Mouse (Mus musculus) brain, adult 2 months (tissue): ENCODE results near the gene Pfkp.

Source experiments
- DNase-seq: peaks from one replicate; pipeline ENCODE4 v3.0.0; 2011; ENCODE audit warnings: low read depth, low spot score

Pfkp gene

GRCm38 (mm10) chr13:6613690-6614445, 34.7 kb downstream of the Pfkp start:
- DNase-seq = no peak

GRCm38 (mm10) chr13:6602786-6603409, 45.7 kb downstream of the Pfkp start:
- DNase-seq = peak; percentile 32

GRCm38 (mm10) chr13:6601676-6602075, 46.9 kb downstream of the Pfkp start:
- DNase-seq = no peak

- DNase-seq = no peak
Measured at GRCm38 (mm10) chr13:6600626-6601025, 48.0 kb downstream of the Pfkp start.

- DNase-seq = no peak
Measured at GRCm38 (mm10) chr13:6597801-6598200, 50.8 kb downstream of the Pfkp start.

- DNase-seq = no peak
Measured at GRCm38 (mm10) chr13:6595403-6595802, 53.2 kb downstream of the Pfkp start.

- no peak for DNase-seq
Measured at GRCm38 (mm10) chr13:6590846-6591245, 57.7 kb downstream of the Pfkp start.

- peak; percentile 29 for DNase-seq
Measured at GRCm38 (mm10) chr13:6586009-6586408, 62.6 kb downstream of the Pfkp start.

- no peak for DNase-seq
Measured at GRCm38 (mm10) chr13:6583499-6584125, 65.0 kb downstream of the Pfkp start.

- peak; percentile 60 for DNase-seq
Measured at GRCm38 (mm10) chr13:6575920-6576509, 72.6 kb downstream of the Pfkp start.

GRCm38 (mm10) chr13:6565571-6565970, 83.0 kb downstream of the Pfkp start:
- DNase-seq = no peak

- no peak for DNase-seq
Measured at GRCm38 (mm10) chr13:6562409-6562808, 86.2 kb downstream of the Pfkp start.

GRCm38 (mm10) chr13:6557771-6558170, 90.8 kb downstream of the Pfkp start:
- DNase-seq = peak; percentile 77

- DNase-seq = no peak
Measured at GRCm38 (mm10) chr13:6555656-6556055, 92.9 kb downstream of the Pfkp start.

- no peak for DNase-seq
Measured at GRCm38 (mm10) chr13:6553708-6554107, 94.9 kb downstream of the Pfkp start.

GRCm38 (mm10) chr13:6535287-6535932, 113.2 kb downstream of the Pfkp start:
- peak; percentile 77 for DNase-seq

GRCm38 (mm10) chr13:6532683-6533082, 115.9 kb downstream of the Pfkp start:
- peak; percentile 46 for DNase-seq
